Mouse (Mus musculus): ENCODE measurements around the gene Olfr827.

Gene Olfr827

GRCm38 (mm10) chr10:130214303-130214702, at the start of gene Olfr827:
Olfr827 (minus strand) TSS chr10:130214403.
- Histone ChIP-seq H3K27me3 (ENCODE audit: control insufficient read depth, insufficient read depth, low read length, poor library complexity, severe bottlenecking) (no peaks in the 10 kb centered on the region), H3K36me3 (ENCODE audit: control insufficient read depth, insufficient read depth, low read length, poor library complexity, severe bottlenecking) (no peaks in the 10 kb centered on the region)
- DNase-seq (ENCODE audit: low read depth, low spot score): no peak

GRCm38 (mm10) chr10:130263203-130263602, 49.0 kb upstream of the Olfr827 start:
- no peaks in the 10 kb centered on the region for H3K36me3 ChIP-seq (ENCODE audit: control insufficient read depth, insufficient read depth, low read length, poor library complexity, severe bottlenecking)
- DNase-seq (ENCODE audit: low read depth, low spot score): no peak
- no peaks in the 10 kb centered on the region for H3K27me3 ChIP-seq (ENCODE audit: control insufficient read depth, insufficient read depth, low read length, poor library complexity, severe bottlenecking)

GRCm38 (mm10) chr10:130259483-130259882, 45.3 kb upstream of the Olfr827 start:
- no peak for DNase-seq (ENCODE audit: low read depth, low spot score)

GRCm38 (mm10) chr10:130244271-130244670, 30.1 kb upstream of the Olfr827 start:
- Histone ChIP-seq H3K27me3 (ENCODE audit: control insufficient read depth, insufficient read depth, low read length, poor library complexity, severe bottlenecking) (no peaks in the 10 kb centered on the region), H3K36me3 (ENCODE audit: control insufficient read depth, insufficient read depth, low read length, poor library complexity, severe bottlenecking) (no peaks in the 10 kb centered on the region)
- DNase-seq (ENCODE audit: low read depth, low spot score): no peak

More at GRCm38 (mm10) chr10:130259483-130259882, 45.3 kb upstream of the Olfr827 start:
- Histone ChIP-seq H3K36me3 (ENCODE audit: control insufficient read depth, insufficient read depth, low read length, poor library complexity, severe bottlenecking) (no peaks in the 10 kb centered on the region), H3K27me3 (ENCODE audit: control insufficient read depth, insufficient read depth, low read length, poor library complexity, severe bottlenecking) (no peaks in the 10 kb centered on the region)

GRCm38 (mm10) chr10:130238318-130239209, 24.4 kb upstream of the Olfr827 start:
- Histone ChIP-seq H3K36me3 (ENCODE audit: control insufficient read depth, insufficient read depth, low read length, poor library complexity, severe bottlenecking) (no peaks in the 10 kb centered on the region), H3K27me3 (ENCODE audit: control insufficient read depth, insufficient read depth, low read length, poor library complexity, severe bottlenecking) (no peaks in the 10 kb centered on the region)
- DNase-seq (ENCODE audit: low read depth, low spot score): no peak

- no peaks in the 10 kb centered on the region for H3K27me3 ChIP-seq (ENCODE audit: control insufficient read depth, insufficient read depth, low read length, poor library complexity, severe bottlenecking)
- DNase-seq (ENCODE audit: low read depth, low spot score): no peak
- no peaks in the 10 kb centered on the region for H3K36me3 ChIP-seq (ENCODE audit: control insufficient read depth, insufficient read depth, low read length, poor library complexity, severe bottlenecking)
Measured at GRCm38 (mm10) chr10:130234576-130234975, 20.4 kb upstream of the Olfr827 start.

GRCm38 (mm10) chr10:130232117-130232516, 17.9 kb upstream of the Olfr827 start:
- H3K27me3 ChIP-seq (ENCODE audit: control insufficient read depth, insufficient read depth, low read length, poor library complexity, severe bottlenecking): no peaks in the 10 kb centered on the region
- no peak for DNase-seq (ENCODE audit: low read depth, low spot score)
- no peaks in the 10 kb centered on the region for H3K36me3 ChIP-seq (ENCODE audit: control insufficient read depth, insufficient read depth, low read length, poor library complexity, severe bottlenecking)

- peak; percentile 30 for DNase-seq (ENCODE audit: low read depth, low spot score)
- H3K27me3 ChIP-seq (ENCODE audit: control insufficient read depth, insufficient read depth, low read length, poor library complexity, severe bottlenecking): no peaks in the 10 kb centered on the region
Measured at GRCm38 (mm10) chr10:130229584-130229983, 15.4 kb upstream of the Olfr827 start.

GRCm38 (mm10) chr10:130228246-130228645, 14.0 kb upstream of the Olfr827 start:
- DNase-seq (ENCODE audit: low read depth, low spot score): peak; percentile 80
- Histone ChIP-seq H3K36me3 (ENCODE audit: control insufficient read depth, insufficient read depth, low read length, poor library complexity, severe bottlenecking) (no peaks in the 10 kb centered on the region), H3K27me3 (ENCODE audit: control insufficient read depth, insufficient read depth, low read length, poor library complexity, severe bottlenecking) (no peaks in the 10 kb centered on the region)

More at GRCm38 (mm10) chr10:130229584-130229983, 15.4 kb upstream of the Olfr827 start:
- H3K36me3 ChIP-seq (ENCODE audit: control insufficient read depth, insufficient read depth, low read length, poor library complexity, severe bottlenecking): no peaks in the 10 kb centered on the region

- H3K36me3 ChIP-seq (ENCODE audit: control insufficient read depth, insufficient read depth, low read length, poor library complexity, severe bottlenecking): no peaks in the 10 kb centered on the region
- DNase-seq (ENCODE audit: low read depth, low spot score): no peak
- no peaks in the 10 kb centered on the region for H3K27me3 ChIP-seq (ENCODE audit: control insufficient read depth, insufficient read depth, low read length, poor library complexity, severe bottlenecking)
Measured at GRCm38 (mm10) chr10:130225034-130225433, 10.8 kb upstream of the Olfr827 start.

- no peak for DNase-seq (ENCODE audit: low read depth, low spot score)
- Histone ChIP-seq H3K36me3 (ENCODE audit: control insufficient read depth, insufficient read depth, low read length, poor library complexity, severe bottlenecking) (no peaks in the 10 kb centered on the region), H3K27me3 (ENCODE audit: control insufficient read depth, insufficient read depth, low read length, poor library complexity, severe bottlenecking) (no peaks in the 10 kb centered on the region)
Measured at GRCm38 (mm10) chr10:130184086-130184485, 30.1 kb downstream of the Olfr827 start, which contains the start of gene Olfr826. Olfr826 (minus strand) TSS chr10:130184186.

GRCm38 (mm10) chr10:130166666-130167065, 47.5 kb downstream of the Olfr827 start, which contains the start of gene Olfr825:
Olfr825 (minus strand) TSS chr10:130166766.
- Histone ChIP-seq H3K36me3 (ENCODE audit: control insufficient read depth, insufficient read depth, low read length, poor library complexity, severe bottlenecking) (no peaks in the 10 kb centered on the region), H3K27me3 (ENCODE audit: control insufficient read depth, insufficient read depth, low read length, poor library complexity, severe bottlenecking) (no peaks in the 10 kb centered on the region)
- DNase-seq (ENCODE audit: low read depth, low spot score): no peak

- no peaks in the 10 kb centered on the region for H3K36me3 ChIP-seq (ENCODE audit: control insufficient read depth, insufficient read depth, low read length, poor library complexity, severe bottlenecking)
- no peaks in the 10 kb centered on the region for H3K27me3 ChIP-seq (ENCODE audit: control insufficient read depth, insufficient read depth, low read length, poor library complexity, severe bottlenecking)
- DNase-seq (ENCODE audit: low read depth, low spot score): no peak
Measured at GRCm38 (mm10) chr10:130165196-130165595, 49.0 kb downstream of the Olfr827 start.
